Mouse (Mus musculus) olfactory bulb, adult 2 months (tissue): Measurements from ENCODE around the gene Galnt18. TPM values are rescaled to one million over a fixed set of nuclear protein-coding genes. Genes with fewer than 3 reads are reported as not detected.

Experiments
- H3K27ac ChIP-seq: fragments of 200-500 bp; 2 replicates; pipeline ENCODE4 v1.5.1; 2012; ENCODE audit warnings: low read depth, low read length; ENCODE audit not compliant: insufficient read depth
- H3K4me1 ChIP-seq: fragments of 200-500 bp; 2 replicates; pipeline ENCODE4 v1.6.1; 2012; ENCODE audit warnings: low read length; ENCODE audit not compliant: control insufficient read depth, insufficient read depth
- H3K4me3 ChIP-seq: fragments of 200-500 bp; 2 replicates; pipeline ENCODE4 v1.5.1; 2012; ENCODE audit warnings: mild to moderate bottlenecking, low read depth, low read length, moderate library complexity; ENCODE audit not compliant: insufficient read depth
- CTCF ChIP-seq: fragments of 200-500 bp; IDR thresholded peaks from 2 replicates; pipeline ENCODE4 v1.5.1; 2012; ENCODE audit warnings: low read depth, mild to moderate bottlenecking, low read length, moderate library complexity; ENCODE audit not compliant: insufficient read depth
- POLR2A ChIP-seq: fragments of 200-500 bp; IDR thresholded peaks from 2 replicates; pipeline ENCODE4 v1.6.1; 2012; ENCODE audit warnings: mild to moderate bottlenecking, low read depth, low read length, moderate library complexity; ENCODE audit not compliant: insufficient read depth
- WGBS: fragments of 180-500 bp; shearing (Covaris S2); methylation state at CpG from one replicate; pipeline ENCODE4 v1.1.7; 2018; 5-methylcytosine and 5-hydroxymethylcytosine counted together
- polyA plus RNA-seq: library from polyadenylated mRNA; stranded (reverse); fragments of >200 nt; gene quantifications from 2 replicates; pipeline ENCODE4 v1.2.4, GENCODE M21; 2012; ENCODE audit warnings: low replicate concordance; ENCODE audit not compliant: missing spikeins, insufficient read depth, insufficient read length

The Galnt18 gene
- polyA plus RNA-seq, 1 experiment: not detected

- no peak overlapping the region for H3K27ac ChIP-seq
- H3K4me3 ChIP-seq: no peak overlapping the region
- WGBS: 47% methylated on average over 8 of the region's 8 CpGs
- TF ChIP-seq POLR2A: no peak
- TF ChIP-seq CTCF: no peak
- no peaks in the 10 kb centered on the region for H3K4me1 ChIP-seq
Observed at GRCm38 (mm10) chr7:111534826-111535405, 244.9 kb downstream of the Galnt18 start.

- no peaks in the 10 kb centered on the region for H3K4me1 ChIP-seq
- 94% methylated on average over 3 of the region's 3 CpGs for WGBS
- no peak overlapping the region for H3K27ac ChIP-seq
- no peak overlapping the region for H3K4me3 ChIP-seq
- no peak for TF ChIP-seq POLR2A
- no peak for TF ChIP-seq CTCF
Observed at GRCm38 (mm10) chr7:111528961-111529643, 250.7 kb downstream of the Galnt18 start.

GRCm38 (mm10) chr7:111528462-111528861 lies 251.3 kb downstream of the Galnt18 start:
- no peaks in the 10 kb centered on the region for H3K4me1 ChIP-seq
- TF ChIP-seq CTCF (no peak), POLR2A (no peak)
- no peak overlapping the region for H3K4me3 ChIP-seq
- H3K27ac ChIP-seq: no peak overlapping the region
- WGBS: 55% methylated on average over 1 of the region's 1 CpGs

GRCm38 (mm10) chr7:111520881-111521280 lies 258.9 kb downstream of the Galnt18 start:
- Histone ChIP-seq H3K4me1 (no peaks in the 10 kb centered on the region), H3K4me3 (no peak overlapping the region), H3K27ac (no peak overlapping the region)
- TF ChIP-seq POLR2A: no peak
- no peak for TF ChIP-seq CTCF
- 100% methylated on average over 1 of the region's 1 CpGs for WGBS

GRCm38 (mm10) chr7:111518581-111519242 lies 261.1 kb downstream of the Galnt18 start:
- Histone ChIP-seq H3K27ac (no peak overlapping the region), H3K4me3 (no peak overlapping the region), H3K4me1 (no peaks in the 10 kb centered on the region)
- WGBS: 87% methylated on average over 8 of the region's 8 CpGs
- TF ChIP-seq CTCF (no peak), POLR2A (no peak)

- no peak for TF ChIP-seq CTCF
- no peak for TF ChIP-seq POLR2A
- no peaks in the 10 kb centered on the region for H3K4me1 ChIP-seq
- 37% methylated on average over 1 of the region's 1 CpGs for WGBS
- no peak overlapping the region for H3K4me3 ChIP-seq
- no peak overlapping the region for H3K27ac ChIP-seq
Observed at GRCm38 (mm10) chr7:111516882-111517281, 262.9 kb downstream of the Galnt18 start.

GRCm38 (mm10) chr7:111515471-111515870 lies 264.3 kb downstream of the Galnt18 start:
- H3K27ac ChIP-seq: no peak overlapping the region
- 95% methylated on average over 2 of the region's 2 CpGs for WGBS
- no peaks in the 10 kb centered on the region for H3K4me1 ChIP-seq
- no peak overlapping the region for H3K4me3 ChIP-seq
- TF ChIP-seq CTCF (no peak), POLR2A (no peak)

- Histone ChIP-seq H3K27ac (no peak overlapping the region), H3K4me3 (no peak overlapping the region), H3K4me1 (no peaks in the 10 kb centered on the region)
- WGBS: 90% methylated on average over 2 of the region's 2 CpGs
- no peak for TF ChIP-seq POLR2A
Observed at GRCm38 (mm10) chr7:111509167-111509854, 270.5 kb downstream of the Galnt18 start.

- Histone ChIP-seq H3K4me3 (no peak overlapping the region), H3K4me1 (no peaks in the 10 kb centered on the region; the same call in 1 of the 2 replicates), H3K27ac (no peak overlapping the region)
- TF ChIP-seq CTCF (no peak), POLR2A (no peak)
- 44% methylated on average over 2 of the region's 2 CpGs for WGBS
Observed at GRCm38 (mm10) chr7:111500616-111501015, 279.2 kb downstream of the Galnt18 start.
